Mouse (Mus musculus) lung, adult 2 months (tissue): Measurements from ENCODE around the gene Ptprg.

ENCODE experiments used
- CTCF ChIP-seq: fragments of 200-500 bp; IDR thresholded peaks from 2 replicates; pipeline ENCODE4 v1.5.1; 2011; ENCODE audit warnings: mild to moderate bottlenecking, low read length, control low read depth; ENCODE audit not compliant: insufficient read depth
- POLR2A ChIP-seq: fragments of 200-500 bp; IDR thresholded peaks from 2 replicates; pipeline ENCODE4 v1.6.1; 2011; ENCODE audit warnings: low read depth, mild to moderate bottlenecking, control low read depth, low read length, borderline replicate concordance; ENCODE audit errors: extremely low read depth

DNA sequence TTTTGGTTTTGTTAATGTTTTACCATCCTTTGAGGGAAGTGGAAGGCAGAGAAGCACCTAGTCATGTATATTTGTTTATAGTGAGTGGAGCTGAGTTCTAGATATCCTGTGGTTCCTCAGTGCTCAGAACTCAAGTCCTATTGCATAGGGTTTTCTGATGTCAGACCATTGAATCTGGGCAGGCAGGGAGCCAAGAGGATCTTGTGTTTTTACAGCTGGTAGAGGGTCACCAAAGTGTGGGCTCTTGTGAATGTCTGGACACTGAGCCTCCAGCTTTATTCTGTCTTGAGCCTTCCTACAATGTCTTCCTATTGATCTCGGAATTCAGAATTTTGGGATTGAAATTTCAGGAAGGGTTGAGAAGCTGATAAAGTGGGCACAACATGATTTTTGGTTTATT, 206.0 kb downstream of the Ptprg start:
- TF ChIP-seq POLR2A = no peak
- no peak for TF ChIP-seq CTCF
